Mouse (Mus musculus) left cerebral cortex, adult 2 months (tissue): ENCODE data around the gene Ms4a15. TPM values are rescaled to one million over a fixed set of nuclear protein-coding genes. Genes with fewer than 3 reads are reported as not detected.

Experiments used
- DNase-seq, 2 experiments: peaks; one replicate each; pipeline ENCODE4 v3.0.0; 2021 to 2022; ENCODE audit warnings: low spot score in 2 of 2, mixed read lengths in 1 of 2; ENCODE audit errors: extremely low spot score in 1 of 2
- H3K27ac ChIP-seq: fragments of 200-600 bp; 2 replicates; pipeline ENCODE4 v1.8.1; 2022
- H3K4me3 ChIP-seq: fragments of 200-600 bp; 2 replicates; pipeline ENCODE4 v1.8.1; 2022
- CTCF ChIP-seq: fragments of 200-600 bp; IDR thresholded peaks from 2 replicates; pipeline ENCODE4 v1.8.1; 2022; ENCODE audit warnings: antibody characterized with exemption, mild to moderate bottlenecking, moderate library complexity
- intact Hi-C: fragments of 180-260 bp; cut with DNase I; formaldehyde crosslinking; loops from one replicate; pipeline ENCODE4 v1.15.1; 2025
- total RNA-seq, 2 experiments: library from RNA; stranded (reverse); gene quantifications; 2 replicates each; pipeline ENCODE4 v1.2.3; 2021

The Ms4a15 gene
- total RNA-seq, 2 experiments from 2014 or later: not detected

- no peak for TF ChIP-seq CTCF
- intact Hi-C loops: no loop called here
- Histone ChIP-seq H3K27ac (no peak within 1 kb of the TSS), H3K4me3 (no peak within 1 kb of the TSS)
- DNase-seq: no peak
These were observed 55.9 kb downstream of the Ms4a15 start, which contains the start of gene Ptgdr2 for GRCm38 (mm10) chr19:10937110-10937563. TSS of gene Ptgdr2 (plus strand) at chr19:10937160.

- intact Hi-C loops: no loop called here
- no peak; the same call in 1 of the 2 replicates for TF ChIP-seq CTCF
- Histone ChIP-seq H3K27ac (no peak overlapping the region), H3K4me3 (no peak overlapping the region)
- no peak for DNase-seq
These were observed 57.0 kb downstream of the Ms4a15 start for GRCm38 (mm10) chr19:10936077-10936476.

GRCm38 (mm10) chr19:10935029-10935428 is 58.0 kb downstream of the Ms4a15 start:
- TF ChIP-seq CTCF: no peak
- Histone ChIP-seq H3K4me3 (no peak overlapping the region), H3K27ac (no peak overlapping the region)
- intact Hi-C loops: no loop called here
- no peak for DNase-seq

GRCm38 (mm10) chr19:10930641-10931040 is 62.4 kb downstream of the Ms4a15 start:
- no peak overlapping the region for H3K4me3 ChIP-seq
- intact Hi-C loops: no loop called here
- H3K27ac ChIP-seq: no peak overlapping the region
- no peak for DNase-seq
- TF ChIP-seq CTCF: no peak

Other genes starting within 250 kb of the Ms4a15 start
- gene Cd6, start 163.2 kb downstream of the Ms4a15 start, total RNA-seq: 1 to 10 TPM; 2.3 to 2.8 TPM
- 1 to 10 TPM; 1.1 to 1.3 TPM for gene Slc15a3, start 153.5 kb downstream of the Ms4a15 start, total RNA-seq
- 100 to 1,000 TPM; 268 TPM for gene Tmem132a, start 123.3 kb downstream of the Ms4a15 start, total RNA-seq
- gene Tmem109, start 111.2 kb downstream of the Ms4a15 start, total RNA-seq: 10 to 100 TPM; 49.5 to 50.2 TPM
- gene Prpf19, start 98.0 kb downstream of the Ms4a15 start, total RNA-seq: 100 to 1,000 TPM; 195 to 208 TPM
- gene Zp1, start 72.6 kb downstream of the Ms4a15 start, total RNA-seq: not detected
- under 1 TPM; 0.14 to 0.30 TPM for gene Ptgdr2, start 56.1 kb downstream of the Ms4a15 start, total RNA-seq
- gene Ccdc86, start 44.0 kb downstream of the Ms4a15 start, total RNA-seq: 10 to 100 TPM in 1 of 2 experiments, 1 to 10 TPM in 1; 7.8 to 10.6 TPM
- not detected for gene Ms4a10, start 18.6 kb downstream of the Ms4a15 start, total RNA-seq
- gene Ms4a18, start 24.8 kb upstream of the Ms4a15 start, total RNA-seq: not detected
- gene Ms4a8a, start 87.9 kb upstream of the Ms4a15 start, total RNA-seq: not detected
- not detected for gene 1700017D01Rik, start 137.6 kb upstream of the Ms4a15 start, total RNA-seq
- not detected for gene 1700025F22Rik, start 172.1 kb upstream of the Ms4a15 start, total RNA-seq
- gene Ms4a13, start 203.5 kb upstream of the Ms4a15 start, total RNA-seq: not detected
- not detected for gene Ms4a12, start 239.2 kb upstream of the Ms4a15 start, total RNA-seq